Mouse (Mus musculus) heart, postnatal 25 days (tissue): ENCODE data around the gene Sike1. TPM values are rescaled to one million over a fixed set of nuclear protein-coding genes. Genes with fewer than 3 reads are reported as not detected.

ENCODE experiments used
- DNase-seq: peaks from one replicate; pipeline ENCODE4 v3.0.0; 2022; ENCODE audit warnings: low spot score
- intact Hi-C: fragments of 180-260 bp; cut with DNase I; formaldehyde crosslinking; loops from one replicate; pipeline ENCODE4 v1.15.1; 2025
- total RNA-seq, 2 experiments: library from RNA; stranded (reverse); gene quantifications; 2 replicates each; pipeline ENCODE4 v1.2.3; 2021

Gene Sike1
- total RNA-seq, 2 experiments from 2014 or later, result 78.0 to 89.5 TPM

DNA sequence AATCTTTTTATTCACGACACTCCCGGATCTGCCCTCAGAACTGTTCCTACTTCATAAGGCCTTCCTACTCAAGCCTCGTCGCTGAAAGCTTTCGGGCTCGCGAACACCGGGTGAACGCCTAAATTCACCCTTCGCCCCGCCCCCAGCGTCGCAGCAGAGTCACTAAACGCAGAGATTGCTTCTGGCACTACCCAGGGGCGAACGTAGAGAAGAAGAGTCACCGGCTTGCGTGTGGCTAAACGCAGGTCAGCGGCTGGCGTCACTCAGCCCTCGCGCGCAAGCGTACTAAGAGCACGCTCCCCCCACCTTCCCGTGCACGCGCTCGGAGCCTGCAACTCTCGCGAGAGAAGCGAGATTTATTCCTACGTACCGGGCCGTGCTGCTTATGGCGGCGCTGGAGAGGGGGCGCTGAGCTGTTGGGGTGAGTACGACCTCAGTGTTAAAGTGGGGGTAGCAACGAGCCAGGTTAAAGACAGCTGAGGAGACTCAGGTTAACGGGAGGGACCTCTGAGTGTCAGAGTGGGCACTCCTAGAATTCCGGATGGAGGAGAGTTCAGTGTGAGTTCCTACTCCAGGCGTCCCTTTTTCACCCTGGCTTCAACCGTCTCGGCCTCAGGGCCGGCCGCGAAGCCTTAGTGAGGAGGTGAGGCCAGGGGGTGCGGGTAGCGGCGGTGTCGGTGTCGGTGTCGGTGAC is 24.9 kb downstream of the Sike1 start, which contains the start of gene Csde1:
Gene Csde1 (plus strand): TSS at position 178 of the 694 bp plus-strand sequence.
- intact Hi-C loops, result loop anchor here (10.0 kb wide), 1 partner anchor 264 kb away; no protein-coding TSS in a partner anchor
- DNase-seq, result peak; percentile 97

DNA sequence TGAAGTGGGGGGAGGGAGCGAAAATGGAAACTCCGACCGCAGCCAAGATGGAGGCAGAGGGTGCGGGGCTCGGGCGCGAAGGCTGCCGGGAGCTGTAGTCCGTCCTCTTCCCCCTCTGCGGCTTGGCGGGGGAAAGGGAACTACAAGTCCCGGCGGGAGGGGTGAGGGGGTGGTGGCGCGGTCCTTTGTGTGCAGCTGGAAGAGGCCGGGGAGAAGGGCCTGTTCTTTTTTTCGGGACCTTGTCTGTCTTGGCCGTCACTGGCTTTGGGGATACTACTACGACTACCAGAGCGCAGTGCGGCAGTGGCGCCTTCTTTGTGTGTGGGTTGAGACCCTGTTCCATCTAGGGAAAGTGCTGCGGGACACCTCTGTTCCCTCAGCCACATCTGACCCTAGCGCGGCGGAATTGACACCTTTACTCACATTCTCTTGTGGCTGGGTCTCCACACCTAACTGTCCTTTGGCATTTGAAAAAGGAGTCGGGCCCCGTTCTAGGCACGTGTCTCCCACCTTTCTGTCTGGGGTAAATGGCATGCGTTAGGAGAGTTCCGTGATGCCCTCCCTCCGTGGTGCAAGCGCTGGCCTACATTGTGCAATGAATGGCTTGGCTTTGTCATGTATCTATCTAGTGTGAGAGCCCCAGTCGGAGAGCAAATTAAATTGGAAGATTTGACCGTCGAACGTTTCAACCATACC is 25.6 kb downstream of the Sike1 start:
- peak; percentile 80 for DNase-seq
- intact Hi-C loops, result loop anchor here (10.0 kb wide), 1 partner anchor 264 kb away; no protein-coding TSS in a partner anchor

GRCm38 (mm10) chr3:103026174-103026573 is 30.7 kb downstream of the Sike1 start:
- intact Hi-C loops, result loop anchor here (2.0 to 10.0 kb wide), 2 partner anchors 33 to 259 kb away; partner anchors contain the start of gene Nras
- DNase-seq, result no peak

GRCm38 (mm10) chr3:103040285-103040684 is 44.8 kb downstream of the Sike1 start:
- intact Hi-C loops, result no loop called here

GRCm38 (mm10) chr3:103040861-103041379 is 45.4 kb downstream of the Sike1 start:
- no peak for DNase-seq
- intact Hi-C loops, result no loop called here

More at GRCm38 (mm10) chr3:103040285-103040684, 44.8 kb downstream of the Sike1 start:
- DNase-seq, result no peak

DNA sequence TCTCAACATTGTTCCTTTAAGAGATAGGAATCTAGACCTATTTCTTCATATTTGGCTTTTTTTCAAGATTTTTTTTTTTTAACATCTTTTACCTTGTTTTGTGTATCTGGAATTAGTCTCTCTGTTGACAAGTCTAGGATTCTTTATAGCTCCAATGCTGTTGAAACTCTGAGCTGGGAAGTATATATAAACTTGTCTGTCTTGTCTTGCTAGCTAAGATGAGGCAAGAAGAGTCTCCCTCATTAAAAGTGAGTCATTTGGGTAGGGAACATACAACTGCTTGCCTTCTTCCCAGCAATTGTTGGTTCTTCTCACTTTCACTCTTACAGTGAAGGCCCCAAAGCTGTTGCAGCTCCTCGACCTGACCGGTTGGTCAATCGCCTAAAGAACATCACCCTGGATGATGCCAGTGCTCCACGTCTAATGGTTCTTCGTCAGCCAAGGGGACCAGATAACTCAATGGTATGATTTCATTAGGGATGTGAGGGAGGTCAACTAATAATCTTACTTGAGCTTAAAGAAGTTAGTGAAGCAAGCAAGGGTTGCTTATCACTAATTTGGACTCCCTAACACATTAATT is 60.6 kb downstream of the Sike1 start:
- intact Hi-C loops, result loop anchor here (5.0 kb wide), 1 partner anchor 59 kb away; the partner anchor contains the start of gene Sike1
- no peak for DNase-seq

- DNase-seq, result peak; percentile 4
- intact Hi-C loops, result loop anchor here (2.0 to 5.0 kb wide), 3 partner anchors 31 to 113 kb away; partner anchors contain the start of genes Bcas2 and Sike1
These were observed 62.2 kb downstream of the Sike1 start for GRCm38 (mm10) chr3:103057752-103058151.

Other genes starting within 250 kb of the Sike1 start
- not detected for gene Tshb, start 213.0 kb upstream of the Sike1 start, total RNA-seq
- gene Sycp1, start 59.6 kb upstream of the Sike1 start, total RNA-seq, result not detected
- gene Nr1h5, start 31.6 kb upstream of the Sike1 start, total RNA-seq, result not detected
- 100 to 1,000 TPM; 488 to 535 TPM for gene Csde1, start 24.7 kb downstream of the Sike1 start, total RNA-seq
- gene Nras, start 62.6 kb downstream of the Sike1 start, total RNA-seq, result 10 to 100 TPM; 54.0 to 57.1 TPM
- not detected for gene Ampd1, start 78.3 kb downstream of the Sike1 start, total RNA-seq
- gene Dennd2c, start 106.9 kb downstream of the Sike1 start, total RNA-seq, result 1 to 10 TPM; 2.0 to 2.5 TPM
- gene Bcas2, start 175.9 kb downstream of the Sike1 start, total RNA-seq, result 10 to 100 TPM; 49.4 to 49.6 TPM